Mouse (Mus musculus): ENCODE results near the gene Brms1. TPM values are rescaled to one million over a fixed set of nuclear protein-coding genes. Genes with fewer than 3 reads are reported as not detected.

Brms1 gene
- polyA plus RNA-seq, 1 experiment from 2014 or later = 26.8 TPM

GRCm38 (mm10) chr19:5087884-5088728 is 47.0 kb downstream of the Brms1 start, which contains the start of gene Yif1a:
Gene Yif1a, plus strand, starts transcription at chr19:5088538.
- Histone ChIP-seq H3K4me2 (ENCODE audit: low read length) (peak within 1 kb of the TSS; percentile 75), H3K4me3 (ENCODE audit: low read depth, low read length) (peak within 1 kb of the TSS; percentile 52), H3K9me3 (replicated peaks; ENCODE audit: control insufficient read depth, low read length, poor library complexity, severe bottlenecking) (no peaks in the 10 kb centered on the region), H3K27me3 (ENCODE audit: control insufficient read depth, insufficient read depth, low read depth, low read length) (peaks cover 13% of the 10 kb centered on the region), H3K27ac (ENCODE audit: low read length) (peak within 1 kb of the TSS; percentile 90), H3K36me3 (ENCODE audit: control insufficient read depth, insufficient read depth, low read length) (peaks cover 12% of the 10 kb centered on the region), H3K9ac (ENCODE audit: low read depth, low read length) (peak within 1 kb of the TSS; percentile 71), H3K4me1 (ENCODE audit: control insufficient read depth, insufficient read depth, low read length) (peaks cover 19% of the 10 kb centered on the region)
- WGBS = under 1% methylated on average over 58 of the region's 58 CpGs
- ATAC-seq = peak; percentile 94

GRCm38 (mm10) chr19:5089324-5089723 is 48.2 kb downstream of the Brms1 start:
- Histone ChIP-seq H3K9ac (ENCODE audit: low read depth, low read length) (peak overlapping the region; percentile 68), H3K27me3 (ENCODE audit: control insufficient read depth, insufficient read depth, low read depth, low read length) (peaks cover 5% of the 10 kb centered on the region), H3K4me3 (ENCODE audit: low read depth, low read length) (peak overlapping the region; percentile 52), H3K27ac (ENCODE audit: low read length) (no peak overlapping the region), H3K4me1 (ENCODE audit: control insufficient read depth, insufficient read depth, low read length) (peaks cover 28% of the 10 kb centered on the region), H3K4me2 (ENCODE audit: low read length) (peak overlapping the region; percentile 69), H3K36me3 (ENCODE audit: control insufficient read depth, insufficient read depth, low read length) (peaks cover 19% of the 10 kb centered on the region), H3K9me3 (replicated peaks; ENCODE audit: control insufficient read depth, low read length, poor library complexity, severe bottlenecking) (no peaks in the 10 kb centered on the region)
- ATAC-seq = no peak
- WGBS = 87% methylated on average over 4 of the region's 4 CpGs

GRCm38 (mm10) chr19:5092083-5092482 is 50.9 kb downstream of the Brms1 start:
- peaks cover 53% of the 10 kb centered on the region for H3K4me1 ChIP-seq (ENCODE audit: control insufficient read depth, insufficient read depth, low read length)
- WGBS = 92% methylated on average over 10 of the region's 10 CpGs
- no peak overlapping the region for H3K9ac ChIP-seq (ENCODE audit: low read depth, low read length)

GRCm38 (mm10) chr19:5093481-5094242 is 52.5 kb downstream of the Brms1 start:
- Histone ChIP-seq H3K9me3 (replicated peaks; ENCODE audit: control insufficient read depth, low read length, poor library complexity, severe bottlenecking) (no peaks in the 10 kb centered on the region), H3K36me3 (ENCODE audit: control insufficient read depth, insufficient read depth, low read length) (peaks cover 19% of the 10 kb centered on the region), H3K4me2 (ENCODE audit: low read length) (peak overlapping the region; percentile 88), H3K27ac (ENCODE audit: low read length) (peak overlapping the region; percentile 98), H3K9ac (ENCODE audit: low read depth, low read length) (peak overlapping the region; percentile 100), H3K4me1 (ENCODE audit: control insufficient read depth, insufficient read depth, low read length) (peaks cover 52% of the 10 kb centered on the region), H3K27me3 (ENCODE audit: control insufficient read depth, insufficient read depth, low read depth, low read length) (no peaks in the 10 kb centered on the region), H3K4me3 (ENCODE audit: low read depth, low read length) (peak overlapping the region; percentile 89)
- 75% methylated on average over 12 of the region's 12 CpGs for WGBS
- no peak; the same call in 1 of the 2 replicates for ATAC-seq

More at GRCm38 (mm10) chr19:5092083-5092482, 50.9 kb downstream of the Brms1 start:
- H3K36me3 ChIP-seq (ENCODE audit: control insufficient read depth, insufficient read depth, low read length) = peaks cover 19% of the 10 kb centered on the region
- H3K27ac ChIP-seq (ENCODE audit: low read length) = no peak overlapping the region
- no peak for ATAC-seq
- H3K4me2 ChIP-seq (ENCODE audit: low read length) = no peak overlapping the region
- no peak overlapping the region for H3K4me3 ChIP-seq (ENCODE audit: low read depth, low read length)
- no peaks in the 10 kb centered on the region for H3K9me3 ChIP-seq (replicated peaks; ENCODE audit: control insufficient read depth, low read length, poor library complexity, severe bottlenecking)
- no peaks in the 10 kb centered on the region for H3K27me3 ChIP-seq (ENCODE audit: control insufficient read depth, insufficient read depth, low read depth, low read length)

GRCm38 (mm10) chr19:5094243-5094632 is 53.1 kb downstream of the Brms1 start:
- Histone ChIP-seq H3K4me1 (ENCODE audit: control insufficient read depth, insufficient read depth, low read length) (peaks cover 53% of the 10 kb centered on the region), H3K36me3 (ENCODE audit: control insufficient read depth, insufficient read depth, low read length) (peaks cover 19% of the 10 kb centered on the region), H3K27ac (ENCODE audit: low read length) (peak overlapping the region; percentile 98), H3K4me3 (ENCODE audit: low read depth, low read length) (peak overlapping the region; percentile 89), H3K9me3 (replicated peaks; ENCODE audit: control insufficient read depth, low read length, poor library complexity, severe bottlenecking) (no peaks in the 10 kb centered on the region), H3K27me3 (ENCODE audit: control insufficient read depth, insufficient read depth, low read depth, low read length) (no peaks in the 10 kb centered on the region), H3K4me2 (ENCODE audit: low read length) (peak overlapping the region; percentile 88), H3K9ac (ENCODE audit: low read depth, low read length) (peak overlapping the region; percentile 100)
- WGBS = under 1% methylated on average over 19 of the region's 21 CpGs
- ATAC-seq = peak; percentile 61

GRCm38 (mm10) chr19:5094746-5095417 is 53.7 kb downstream of the Brms1 start:
- peaks cover 54% of the 10 kb centered on the region for H3K4me1 ChIP-seq (ENCODE audit: control insufficient read depth, insufficient read depth, low read length)
- H3K4me3 ChIP-seq (ENCODE audit: low read depth, low read length) = peak overlapping the region; percentile 89
- H3K4me2 ChIP-seq (ENCODE audit: low read length) = peak overlapping the region; percentile 88
- ATAC-seq = no peak; the same call in 1 of the 2 replicates
- no peaks in the 10 kb centered on the region for H3K27me3 ChIP-seq (ENCODE audit: control insufficient read depth, insufficient read depth, low read depth, low read length)
- peaks cover 22% of the 10 kb centered on the region for H3K36me3 ChIP-seq (ENCODE audit: control insufficient read depth, insufficient read depth, low read length)
- WGBS = 25% methylated on average over 11 of the region's 11 CpGs
- H3K27ac ChIP-seq (ENCODE audit: low read length) = peak overlapping the region; percentile 98
- H3K9ac ChIP-seq (ENCODE audit: low read depth, low read length) = peak overlapping the region; percentile 100
- H3K9me3 ChIP-seq (replicated peaks; ENCODE audit: control insufficient read depth, low read length, poor library complexity, severe bottlenecking) = no peaks in the 10 kb centered on the region

GRCm38 (mm10) chr19:5095887-5096474 is 54.8 kb downstream of the Brms1 start:
- H3K4me1 ChIP-seq (ENCODE audit: control insufficient read depth, insufficient read depth, low read length) = peaks cover 55% of the 10 kb centered on the region
- WGBS = 4% methylated on average over 9 of the region's 9 CpGs
- H3K4me2 ChIP-seq (ENCODE audit: low read length) = peak overlapping the region; percentile 88
- no peaks in the 10 kb centered on the region for H3K9me3 ChIP-seq (replicated peaks; ENCODE audit: control insufficient read depth, low read length, poor library complexity, severe bottlenecking)
- no peak for ATAC-seq
- peak overlapping the region; percentile 89 for H3K4me3 ChIP-seq (ENCODE audit: low read depth, low read length)
- H3K27ac ChIP-seq (ENCODE audit: low read length) = peak overlapping the region; percentile 98
- H3K27me3 ChIP-seq (ENCODE audit: control insufficient read depth, insufficient read depth, low read depth, low read length) = no peaks in the 10 kb centered on the region
- peak overlapping the region; percentile 100 for H3K9ac ChIP-seq (ENCODE audit: low read depth, low read length)
- H3K36me3 ChIP-seq (ENCODE audit: control insufficient read depth, insufficient read depth, low read length) = peaks cover 31% of the 10 kb centered on the region

GRCm38 (mm10) chr19:5097521-5098362 is 56.6 kb downstream of the Brms1 start:
- under 1% methylated on average over 26 of the region's 31 CpGs for WGBS
- peak overlapping the region; percentile 89 for H3K4me3 ChIP-seq (ENCODE audit: low read depth, low read length)
- peak overlapping the region; percentile 100 for H3K9ac ChIP-seq (ENCODE audit: low read depth, low read length)
- peak overlapping the region; percentile 98 for H3K27ac ChIP-seq (ENCODE audit: low read length)
- no peaks in the 10 kb centered on the region for H3K27me3 ChIP-seq (ENCODE audit: control insufficient read depth, insufficient read depth, low read depth, low read length)
- H3K4me1 ChIP-seq (ENCODE audit: control insufficient read depth, insufficient read depth, low read length) = peaks cover 55% of the 10 kb centered on the region
- peak; percentile 22 for ATAC-seq
- H3K9me3 ChIP-seq (replicated peaks; ENCODE audit: control insufficient read depth, low read length, poor library complexity, severe bottlenecking) = no peaks in the 10 kb centered on the region
- peaks cover 25% of the 10 kb centered on the region for H3K36me3 ChIP-seq (ENCODE audit: control insufficient read depth, insufficient read depth, low read length)
- peak overlapping the region; percentile 88 for H3K4me2 ChIP-seq (ENCODE audit: low read length)
